8 mouse cellular contexts compared by ENCODE assay signal in genomic region chr1:175491861-175492682, GRCm38 (mm10). TPM values are rescaled to one million over a fixed set of nuclear protein-coding genes. Genes with fewer than 3 reads are reported as not detected.
DNase-seq lines count a peak whose midpoint lies in the region; ATAC-seq and TF ChIP-seq lines count a peak whose summit lies in the region.

TSS of gene Rgs7 (minus strand) at chr1:175492500.

- WGBS in forebrain, embryonic 12.5 days, result under 1% methylated on average over 61 of the region's 82 CpGs
- WGBS in heart, postnatal 0 days, result under 1% methylated on average over 48 of the region's 82 CpGs
- under 1% methylated on average over 68 of the region's 82 CpGs for WGBS in liver, embryonic 14.5 days (ENCODE audit: insufficient replicate concordance)
- under 1% methylated on average over 77 of the region's 82 CpGs for WGBS in neural tube, embryonic 12.5 days

- H3K4me2 ChIP-seq in forebrain, embryonic 12.5 days, result peak within 1 kb of the TSS; percentile 90
- peak within 1 kb of the TSS; percentile 99 for H3K4me2 ChIP-seq in heart, postnatal 0 days (ENCODE audit: low read depth, low read length)
- H3K4me2 ChIP-seq in liver, embryonic 14.5 days (ENCODE audit: low read depth), result peak within 1 kb of the TSS; percentile 56
- H3K4me2 ChIP-seq in neural tube, embryonic 12.5 days (replicated peaks), result peak within 1 kb of the TSS; percentile 89

- H3K4me3 ChIP-seq in forebrain, embryonic 12.5 days (replicated peaks), result peak within 1 kb of the TSS; percentile 77
- H3K4me3 ChIP-seq in heart, postnatal 0 days (ENCODE audit: low read depth, low read length), result peak within 1 kb of the TSS; percentile 63
- H3K4me3 ChIP-seq in liver, embryonic 14.5 days (ENCODE audit: insufficient read depth in 1 of 2, low read depth in 2 of 2, low read length in 2 of 2), result peak within 1 kb of the TSS; percentile 23 to 41
- H3K4me3 ChIP-seq in neural tube, embryonic 12.5 days, result peak within 1 kb of the TSS; percentile 68

- H3K27ac ChIP-seq in forebrain, embryonic 12.5 days, result peak within 1 kb of the TSS; percentile 78
- H3K27ac ChIP-seq in heart, postnatal 0 days (ENCODE audit: low read depth), result no peak within 1 kb of the TSS
- no peak within 1 kb of the TSS for H3K27ac ChIP-seq in liver, embryonic 14.5 days
- H3K27ac ChIP-seq in neural tube, embryonic 12.5 days, result peak within 1 kb of the TSS; percentile 64

- H3K27me3 ChIP-seq in forebrain, embryonic 12.5 days, result peaks cover 20% of the 10 kb centered on the region
- H3K27me3 ChIP-seq in heart, postnatal 0 days (ENCODE audit: control insufficient read depth, insufficient read depth, low read length), result peaks cover 35% of the 10 kb centered on the region
- peaks cover 17% of the 10 kb centered on the region for H3K27me3 ChIP-seq in liver, embryonic 14.5 days (ENCODE audit: control insufficient read depth, insufficient read depth, low read length)
- H3K27me3 ChIP-seq in neural tube, embryonic 12.5 days (replicated peaks), result no peaks in the 10 kb centered on the region

- peak; percentile 24 to 35 for DNase-seq in spleen, adult 18-20 months
- no peak for DNase-seq in spleen, adult 12 weeks (ENCODE audit: low spot score)
- peak; percentile 22 for DNase-seq in heart, postnatal 0 days (ENCODE audit: low spot score)
- peak; percentile 24 to 64 for DNase-seq in kidney, postnatal 36 days
- no peak for DNase-seq in liver, embryonic 14.5 days (ENCODE audit: low read depth in 3 of 3, low spot score in 3 of 3)
- peak; percentile 62 for DNase-seq in testis, postnatal 10 days (ENCODE audit: low spot score)

- peak; percentile 93 for ATAC-seq in forebrain, embryonic 12.5 days (ENCODE audit: low FRiP score)
- ATAC-seq in heart, postnatal 0 days (ENCODE audit: insufficient read depth, low read depth), result peak; percentile 92
- ATAC-seq in liver, embryonic 14.5 days (ENCODE audit: insufficient read depth), result peak; percentile 68; the same call in 1 of the 2 replicates
- ATAC-seq in neural tube, embryonic 12.5 days (ENCODE audit: low FRiP score, low read depth), result peak; percentile 95

- no peaks in the 10 kb centered on the region for H3K36me3 ChIP-seq in forebrain, embryonic 12.5 days (replicated peaks)
- H3K36me3 ChIP-seq in heart, postnatal 0 days (replicated peaks; ENCODE audit: control insufficient read depth, insufficient read depth, low read length), result no peaks in the 10 kb centered on the region
- no peaks in the 10 kb centered on the region for H3K36me3 ChIP-seq in liver, embryonic 14.5 days (replicated peaks; ENCODE audit: control insufficient read depth, insufficient read depth, low read depth)
- H3K36me3 ChIP-seq in neural tube, embryonic 12.5 days, result no peaks in the 10 kb centered on the region

- H3K9ac ChIP-seq in forebrain, embryonic 12.5 days, result peak within 1 kb of the TSS; percentile 79
- H3K9ac ChIP-seq in heart, postnatal 0 days (replicated peaks; ENCODE audit: low read depth, low read length), result no peak within 1 kb of the TSS
- H3K9ac ChIP-seq in liver, embryonic 14.5 days (replicated peaks), result no peak within 1 kb of the TSS
- peak within 1 kb of the TSS; percentile 74 for H3K9ac ChIP-seq in neural tube, embryonic 12.5 days

- no peak for TF ChIP-seq CTCF in heart, postnatal 0 days (IDR thresholded peaks at IDR 0.05; ENCODE audit: low read depth)
- no peak for TF ChIP-seq CTCF in liver, embryonic 14.5 days (IDR thresholded peaks at IDR 0.05; ENCODE audit: low read depth)

- TF ChIP-seq EP300 in heart, postnatal 0 days (IDR thresholded peaks at IDR 0.05; ENCODE audit: low read depth), result no peak
- no peak for TF ChIP-seq EP300 in liver, embryonic 14.5 days (IDR thresholded peaks at IDR 0.05; ENCODE audit: low read depth)

- H3K9me3 ChIP-seq in forebrain, embryonic 12.5 days, result no peaks in the 10 kb centered on the region
- no peaks in the 10 kb centered on the region for H3K9me3 ChIP-seq in heart, postnatal 0 days (replicated peaks; ENCODE audit: control insufficient read depth, low read length)
- no peaks in the 10 kb centered on the region for H3K9me3 ChIP-seq in liver, embryonic 14.5 days (ENCODE audit: control insufficient read depth, low read length)
- H3K9me3 ChIP-seq in neural tube, embryonic 12.5 days, result no peaks in the 10 kb centered on the region

- H3K4me1 ChIP-seq in forebrain, embryonic 12.5 days, result peaks cover 12% of the 10 kb centered on the region
- 0 out of 2 replicates have a peak, but pooled peaks cover 9% of the 10 kb centered on the region for H3K4me1 ChIP-seq in heart, postnatal 0 days (ENCODE audit: control insufficient read depth, insufficient read depth)
- H3K4me1 ChIP-seq in liver, embryonic 14.5 days (replicated peaks; ENCODE audit: control insufficient read depth in 2 of 2, insufficient read depth in 2 of 2, low read length in 1 of 2), result no peaks in the 10 kb centered on the region
- peaks cover 3% of the 10 kb centered on the region for H3K4me1 ChIP-seq in neural tube, embryonic 12.5 days

RNA-seq across cellular contexts. Expression of gene Rgs7, which starts in this region (rescaled TPM):
- polyA plus RNA-seq in forebrain, embryonic 12.5 days (2016; fragmentation: Nextera tagmentation; extraction: Ambion mirVana), result 6.6 and 7.2 TPM in 2 replicates
- total RNA-seq in heart, postnatal 0 days (2014; rRNA removed; ENCODE audit: low replicate concordance), result 0.34 TPM in 1 of 2 replicates, not detected in the other
- 0.49 and 0.55 TPM in 2 replicates for polyA plus RNA-seq in heart, postnatal 0 days (2015; fragmentation: Nextera tagmentation; extraction: Ambion mirVana)
- polyA plus RNA-seq in liver, embryonic 14.5 days (2012; rRNA removed), result 0.01 TPM in 1 of 2 replicates, not detected in the other
- not detected in 2 replicates for polyA plus RNA-seq in liver, embryonic 14.5 days (2014; fragmentation: Nextera tagmentation; extraction: Ambion mirVana)
- polyA plus RNA-seq in neural tube, embryonic 12.5 days (2016; fragmentation: Nextera tagmentation; extraction: Ambion mirVana), result 14.8 and 16.9 TPM in 2 replicates

Comparison
In these comparisons a context has a peak if more than half of its experiments do, and no peak if none do; other contexts are left out.
1. DNase-seq: peak in spleen, adult 18-20 months (2 of 2), kidney, postnatal 36 days (2 of 2) and testis, postnatal 10 days (single experiment); none in spleen, adult 12 weeks (single experiment) and liver, embryonic 14.5 days (0 of 3).
2. Peak in DNase-seq, ATAC-seq, H3K4me3 ChIP-seq and H3K4me2 ChIP-seq in heart, postnatal 0 days; RNA of the gene not detected or under 1 TPM.
3. Peak in ATAC-seq, H3K4me3 ChIP-seq and H3K4me2 ChIP-seq in liver, embryonic 14.5 days; RNA of the gene not detected or under 1 TPM.
4. H3K27ac ChIP-seq: peak in forebrain, embryonic 12.5 days (single experiment) and neural tube, embryonic 12.5 days (single experiment); none in heart, postnatal 0 days (single experiment) and liver, embryonic 14.5 days (single experiment).
5. H3K9ac ChIP-seq: peak in forebrain, embryonic 12.5 days (single experiment) and neural tube, embryonic 12.5 days (single experiment); none in heart, postnatal 0 days (single experiment) and liver, embryonic 14.5 days (single experiment).
6. Peak in every context shown above with its lines, with median percentiles within 50 percentile points of each other: ATAC-seq, H3K4me2 ChIP-seq and H3K4me3 ChIP-seq.